Mouse (Mus musculus) CH12.LX (cell line): Measurements from ENCODE around the gene Pcnx. TPM values are rescaled to one million over a fixed set of nuclear protein-coding genes. Genes with fewer than 3 reads are reported as not detected.
"Not testable (repeated sequence)": the region's sequence is repeated elsewhere in the genome, so short reads cannot be mapped to it uniquely, and the experiment has no call there.

ENCODE experiments used
- DNase-seq: peaks from one replicate; pipeline ENCODE4 v3.0.0-alpha.2; 2013; ENCODE audit errors: extremely low read depth
- H3K27ac ChIP-seq: 2 replicates; pipeline ENCODE4 v1.5.1; 2012; ENCODE audit warnings: low read depth, mild to moderate bottlenecking, control low read depth, moderate library complexity; ENCODE audit not compliant: insufficient read depth
- H3K27me3 ChIP-seq: replicated peaks from 2 replicates; pipeline ENCODE3; 2012; ENCODE audit warnings: inconsistent platforms
- H3K36me3 ChIP-seq, 2 experiments: replicated peaks in 1 of 2; 2 replicates each; pipeline versions ENCODE3 to v1.6.1; 2012; ENCODE audit warnings: inconsistent platforms in 1 of 2, low read length in 1 of 2, mild to moderate bottlenecking in 1 of 2, mixed read lengths in 1 of 2, moderate library complexity in 1 of 2; ENCODE audit not compliant: control insufficient read depth in 1 of 2, insufficient read depth in 1 of 2
- H3K4me1 ChIP-seq, 2 experiments: 2 replicates each; pipeline ENCODE4 v1.6.1; 2012; ENCODE audit warnings: inconsistent platforms in 1 of 2, moderate library complexity in 1 of 2; ENCODE audit not compliant: insufficient read depth in 2 of 2, control insufficient read depth in 1 of 2
- H3K4me2 ChIP-seq: 2 replicates; pipeline ENCODE4 v1.6.1; 2012; ENCODE audit warnings: low read depth, mild to moderate bottlenecking, control low read depth; ENCODE audit not compliant: poor library complexity, insufficient read depth, severe bottlenecking
- H3K4me3 ChIP-seq, 3 experiments: fragments of 150-350 bp in 1 of 3; sonication (generic) in 1 of 3; replicated peaks in 1 of 3; 2 replicates each; pipeline versions ENCODE3 to v1.5.1; 2011 to 2012; ENCODE audit warnings: low read depth in 2 of 3, low read length in 2 of 3, mild to moderate bottlenecking in 2 of 3, moderate library complexity in 2 of 3, control low read depth in 1 of 3, improper control_type of control experiment in 1 of 3, inconsistent platforms in 1 of 3, mixed read lengths in 1 of 3; ENCODE audit not compliant: poor library complexity in 1 of 3
- H3K79me2 ChIP-seq: replicated peaks from 2 replicates; pipeline ENCODE4 v1.6.1; 2012; ENCODE audit warnings: mild to moderate bottlenecking, moderate library complexity; ENCODE audit not compliant: control insufficient read depth, poor library complexity, insufficient read depth, severe bottlenecking; ENCODE audit errors: extremely low read depth
- H3K9ac ChIP-seq: 2 replicates; pipeline ENCODE4 v1.6.1; 2012; ENCODE audit warnings: low read depth, mild to moderate bottlenecking, control low read depth, moderate library complexity; ENCODE audit not compliant: insufficient read depth
- H3K9me3 ChIP-seq: replicated peaks from 2 replicates; pipeline ENCODE3; 2012; ENCODE audit warnings: low read length, inconsistent platforms, mixed read lengths
- dilution Hi-C: fragments of 300-500 bp; cut with MboI; formaldehyde crosslinking; loops from 2 replicates; pipeline ENCODE4 v1.14.3; 2020; ENCODE audit warnings: low sequenced_read_pairs; ENCODE audit not compliant: extremely low pct_unique_long_range_greater_than_20kb, extremely low pct_ligation_motif_present
- in situ Hi-C: fragments of 300-500 bp; cut with MboI; formaldehyde crosslinking; loops from 3 replicates; pipeline ENCODE4 v1.14.3; 2019; ENCODE audit warnings: low sequenced_read_pairs, low pct_ligation_motif_present, low pct_unique_long_range_greater_than_20kb, mixed read lengths
- polyA plus RNA-seq: library from polyadenylated mRNA; unstranded; fragments of >175 nt; gene quantifications from 2 replicates; pipeline ENCODE4 v1.2.1, GENCODE M21; 2012; ENCODE audit warnings: low read depth; ENCODE audit not compliant: insufficient read length
- total RNA-seq, 2 experiments: library from RNA; depleted of rRNA; stranded (reverse); fragments of 300-350 nt in 1 of 2; fragments of >200 nt in 1 of 2; gene quantifications; 2 replicates each; pipeline ENCODE4 v1.2.3; 2012 to 2014

The Pcnx gene
- total and polyA plus RNA-seq, 3 experiments = 16.2 to 89.1 (median 68.2) TPM

- dilution Hi-C loops, H3K9me3 ChIP-seq, H3K27ac ChIP-seq, H3K4me1 ChIP-seq, H3K27me3 ChIP-seq, H3K36me3 ChIP-seq, in situ Hi-C loops, H3K9ac ChIP-seq, H3K79me2 ChIP-seq, H3K4me3 ChIP-seq, H3K4me2 ChIP-seq, DNase-seq: not testable (repeated sequence)
Observed at GRCm38 (mm10) chr12:82044078-82044477, 184.3 kb downstream of the Pcnx start.

Other genes starting within 250 kb of the Pcnx start
- not detected in 2 replicates for gene Ttc9, start 228.8 kb upstream of the Pcnx start, total RNA-seq (2012; rRNA removed)
- gene Ttc9, start 228.8 kb upstream of the Pcnx start, total RNA-seq (2014; rRNA removed) = not detected in 2 replicates
- 0.07 TPM in 1 of 2 replicates, not detected in the other for gene Ttc9, start 228.8 kb upstream of the Pcnx start, polyA plus RNA-seq
- 0.34 and 0.38 TPM in 2 replicates for gene Map3k9, start 78.8 kb upstream of the Pcnx start, total RNA-seq (2012; rRNA removed)
- gene Map3k9, start 78.8 kb upstream of the Pcnx start, total RNA-seq (2014; rRNA removed) = not detected in 2 replicates
- gene Map3k9, start 78.8 kb upstream of the Pcnx start, polyA plus RNA-seq = 0.10 and 0.13 TPM in 2 replicates